Mouse (Mus musculus): ENCODE results near the gene Ppp1r11. TPM values are rescaled to one million over a fixed set of nuclear protein-coding genes. Genes with fewer than 3 reads are reported as not detected.

Ppp1r11 gene
- polyA plus RNA-seq, 1 experiment from 2014 or later = 120 TPM

DNA sequence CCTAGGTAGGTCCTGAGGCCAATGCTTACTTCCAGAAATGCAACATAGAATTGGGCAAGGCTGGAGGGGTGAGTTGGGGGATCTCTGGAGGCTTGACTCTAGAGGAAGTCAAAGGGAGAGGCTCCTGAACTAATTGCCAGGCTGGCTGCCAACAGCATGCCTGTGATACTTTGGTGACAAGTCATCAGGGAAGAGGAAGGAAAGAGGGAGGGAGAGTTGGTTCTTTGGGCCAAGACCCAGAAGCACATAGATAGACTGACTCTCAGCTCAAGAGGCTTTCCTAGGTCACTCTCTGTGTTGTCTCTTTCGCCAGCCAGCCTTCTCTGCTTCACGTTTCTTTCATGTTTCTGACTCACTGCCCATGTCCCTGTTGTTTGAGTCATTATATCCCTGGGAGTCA lies 19.7 kb downstream of the Ppp1r11 start:
- WGBS = 78% methylated on average over 2 of the region's 2 CpGs
- no peaks in the 10 kb centered on the region for H3K4me1 ChIP-seq (replicated peaks; ENCODE audit: control insufficient read depth, insufficient read depth, low read length)
- H3K36me3 ChIP-seq (ENCODE audit: control insufficient read depth, insufficient read depth, low read length) = no peaks in the 10 kb centered on the region
- H3K27ac ChIP-seq (ENCODE audit: low read depth) = no peak overlapping the region
- ATAC-seq (replicated peaks; ENCODE audit: low FRiP score, low TSS enrichment, low read depth) = no peak
- H3K27me3 ChIP-seq (replicated peaks; ENCODE audit: control insufficient read depth, insufficient read depth, low read length) = no peaks in the 10 kb centered on the region
- H3K9me3 ChIP-seq (ENCODE audit: control insufficient read depth, low read length) = no peaks in the 10 kb centered on the region
- DNase-seq (ENCODE audit: low spot score) = no peak
- no peak overlapping the region for H3K4me3 ChIP-seq (ENCODE audit: low read depth, low read length)
- no peak overlapping the region for H3K9ac ChIP-seq (ENCODE audit: low read length)
- H3K4me2 ChIP-seq (ENCODE audit: low read length) = no peak overlapping the region

GRCm38 (mm10) chr17:36931130-36931529 lies 20.4 kb downstream of the Ppp1r11 start:
- ATAC-seq (replicated peaks; ENCODE audit: low FRiP score, low TSS enrichment, low read depth) = no peak
- no peak overlapping the region for H3K27ac ChIP-seq (ENCODE audit: low read depth)
- 73% methylated on average over 4 of the region's 4 CpGs for WGBS
- H3K4me1 ChIP-seq (replicated peaks; ENCODE audit: control insufficient read depth, insufficient read depth, low read length) = no peaks in the 10 kb centered on the region
- H3K9ac ChIP-seq (ENCODE audit: low read length) = no peak overlapping the region
- H3K9me3 ChIP-seq (ENCODE audit: control insufficient read depth, low read length) = no peaks in the 10 kb centered on the region
- H3K36me3 ChIP-seq (ENCODE audit: control insufficient read depth, insufficient read depth, low read length) = no peaks in the 10 kb centered on the region
- no peak overlapping the region for H3K4me3 ChIP-seq (ENCODE audit: low read depth, low read length)
- no peak overlapping the region for H3K4me2 ChIP-seq (ENCODE audit: low read length)
- H3K27me3 ChIP-seq (replicated peaks; ENCODE audit: control insufficient read depth, insufficient read depth, low read length) = no peaks in the 10 kb centered on the region
- no peak for DNase-seq (ENCODE audit: low spot score)

- Histone ChIP-seq H3K27ac (ENCODE audit: low read depth) (no peak overlapping the region), H3K4me3 (ENCODE audit: low read depth, low read length) (no peak overlapping the region), H3K4me2 (ENCODE audit: low read length) (no peak overlapping the region), H3K27me3 (replicated peaks; ENCODE audit: control insufficient read depth, insufficient read depth, low read length) (no peaks in the 10 kb centered on the region), H3K36me3 (ENCODE audit: control insufficient read depth, insufficient read depth, low read length) (no peaks in the 10 kb centered on the region), H3K9me3 (ENCODE audit: control insufficient read depth, low read length) (no peaks in the 10 kb centered on the region), H3K4me1 (replicated peaks; ENCODE audit: control insufficient read depth, insufficient read depth, low read length) (no peaks in the 10 kb centered on the region), H3K9ac (ENCODE audit: low read length) (no peak overlapping the region)
- 70% methylated on average over 6 of the region's 6 CpGs for WGBS
- DNase-seq (ENCODE audit: low spot score) = no peak
- no peak for ATAC-seq (replicated peaks; ENCODE audit: low FRiP score, low TSS enrichment, low read depth)
Observed at GRCm38 (mm10) chr17:36930233-36930632, 21.3 kb downstream of the Ppp1r11 start.

GRCm38 (mm10) chr17:36929236-36929932 lies 22.2 kb downstream of the Ppp1r11 start:
- H3K4me2 ChIP-seq (ENCODE audit: low read length) = no peak overlapping the region
- no peaks in the 10 kb centered on the region for H3K36me3 ChIP-seq (ENCODE audit: control insufficient read depth, insufficient read depth, low read length)
- no peaks in the 10 kb centered on the region for H3K4me1 ChIP-seq (replicated peaks; ENCODE audit: control insufficient read depth, insufficient read depth, low read length)
- WGBS = 74% methylated on average over 12 of the region's 12 CpGs
- H3K27ac ChIP-seq (ENCODE audit: low read depth) = no peak overlapping the region
- DNase-seq (ENCODE audit: low spot score) (no peak), ATAC-seq (replicated peaks; ENCODE audit: low FRiP score, low TSS enrichment, low read depth) (no peak)
- no peaks in the 10 kb centered on the region for H3K27me3 ChIP-seq (replicated peaks; ENCODE audit: control insufficient read depth, insufficient read depth, low read length)
- H3K9me3 ChIP-seq (ENCODE audit: control insufficient read depth, low read length) = no peaks in the 10 kb centered on the region
- no peak overlapping the region for H3K9ac ChIP-seq (ENCODE audit: low read length)
- H3K4me3 ChIP-seq (ENCODE audit: low read depth, low read length) = no peak overlapping the region

GRCm38 (mm10) chr17:36927496-36928120 lies 23.9 kb downstream of the Ppp1r11 start:
- Histone ChIP-seq H3K27me3 (replicated peaks; ENCODE audit: control insufficient read depth, insufficient read depth, low read length) (no peaks in the 10 kb centered on the region), H3K4me1 (replicated peaks; ENCODE audit: control insufficient read depth, insufficient read depth, low read length) (no peaks in the 10 kb centered on the region), H3K9me3 (ENCODE audit: control insufficient read depth, low read length) (no peaks in the 10 kb centered on the region), H3K27ac (ENCODE audit: low read depth) (no peak overlapping the region), H3K4me3 (ENCODE audit: low read depth, low read length) (no peak overlapping the region), H3K4me2 (ENCODE audit: low read length) (no peak overlapping the region), H3K36me3 (ENCODE audit: control insufficient read depth, insufficient read depth, low read length) (no peaks in the 10 kb centered on the region), H3K9ac (ENCODE audit: low read length) (no peak overlapping the region)
- ATAC-seq (replicated peaks; ENCODE audit: low FRiP score, low TSS enrichment, low read depth) (no peak), DNase-seq (ENCODE audit: low spot score) (no peak)
- WGBS = 25% methylated on average over 10 of the region's 10 CpGs

- H3K4me3 ChIP-seq (ENCODE audit: low read depth, low read length) = no peak overlapping the region
- no peak overlapping the region for H3K27ac ChIP-seq (ENCODE audit: low read depth)
- WGBS = 61% methylated on average over 4 of the region's 4 CpGs
- no peak overlapping the region for H3K4me2 ChIP-seq (ENCODE audit: low read length)
- no peak overlapping the region for H3K9ac ChIP-seq (ENCODE audit: low read length)
- ATAC-seq (replicated peaks; ENCODE audit: low FRiP score, low TSS enrichment, low read depth) (no peak), DNase-seq (ENCODE audit: low spot score) (no peak)
- H3K36me3 ChIP-seq (ENCODE audit: control insufficient read depth, insufficient read depth, low read length) = no peaks in the 10 kb centered on the region
- H3K9me3 ChIP-seq (ENCODE audit: control insufficient read depth, low read length) = no peaks in the 10 kb centered on the region
- H3K4me1 ChIP-seq (replicated peaks; ENCODE audit: control insufficient read depth, insufficient read depth, low read length) = no peaks in the 10 kb centered on the region
- no peaks in the 10 kb centered on the region for H3K27me3 ChIP-seq (replicated peaks; ENCODE audit: control insufficient read depth, insufficient read depth, low read length)
Observed at GRCm38 (mm10) chr17:36923491-36923890, 28.1 kb downstream of the Ppp1r11 start.

DNA sequence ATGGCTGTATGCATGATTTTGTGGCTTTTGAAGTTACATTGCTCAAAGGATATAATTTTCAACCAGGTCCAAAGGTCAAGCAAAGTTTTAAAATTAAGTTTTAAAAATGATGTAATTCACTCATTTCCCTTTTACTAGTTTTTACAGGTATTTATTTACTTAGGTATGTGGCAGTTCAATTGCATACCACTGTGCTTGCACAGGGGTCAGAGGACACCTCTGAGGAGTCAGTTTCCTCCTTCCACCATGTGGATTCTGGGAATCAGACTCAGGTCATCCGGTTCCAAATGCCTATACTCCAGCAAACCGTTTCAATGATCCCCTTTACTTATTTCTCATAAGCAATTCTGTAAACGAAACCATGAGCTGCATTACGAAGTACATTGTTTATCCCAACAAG lies 28.8 kb downstream of the Ppp1r11 start:
- ATAC-seq (replicated peaks; ENCODE audit: low FRiP score, low TSS enrichment, low read depth) (no peak), DNase-seq (ENCODE audit: low spot score) (no peak)

GRCm38 (mm10) chr17:36920239-36920638 lies 31.3 kb downstream of the Ppp1r11 start:
- H3K9ac ChIP-seq (ENCODE audit: low read length) = no peak overlapping the region

More for the DNA sequence above, 28.8 kb downstream of the Ppp1r11 start:
- 81% methylated on average over 4 of the region's 4 CpGs for WGBS
- Histone ChIP-seq H3K4me3 (ENCODE audit: low read depth, low read length) (no peak overlapping the region), H3K4me1 (replicated peaks; ENCODE audit: control insufficient read depth, insufficient read depth, low read length) (no peaks in the 10 kb centered on the region), H3K27me3 (replicated peaks; ENCODE audit: control insufficient read depth, insufficient read depth, low read length) (no peaks in the 10 kb centered on the region), H3K9ac (ENCODE audit: low read length) (no peak overlapping the region), H3K27ac (ENCODE audit: low read depth) (no peak overlapping the region), H3K4me2 (ENCODE audit: low read length) (no peak overlapping the region), H3K9me3 (ENCODE audit: control insufficient read depth, low read length) (no peaks in the 10 kb centered on the region), H3K36me3 (ENCODE audit: control insufficient read depth, insufficient read depth, low read length) (no peaks in the 10 kb centered on the region)

GRCm38 (mm10) chr17:36915076-36915475 lies 36.5 kb downstream of the Ppp1r11 start:
- H3K4me2 ChIP-seq (ENCODE audit: low read length) = no peak overlapping the region
- no peaks in the 10 kb centered on the region for H3K4me1 ChIP-seq (replicated peaks; ENCODE audit: control insufficient read depth, insufficient read depth, low read length)
- ATAC-seq (replicated peaks; ENCODE audit: low FRiP score, low TSS enrichment, low read depth) (no peak), DNase-seq (ENCODE audit: low spot score) (peak; percentile 75)
- H3K9ac ChIP-seq (ENCODE audit: low read length) = no peak overlapping the region
- no peaks in the 10 kb centered on the region for H3K27me3 ChIP-seq (replicated peaks; ENCODE audit: control insufficient read depth, insufficient read depth, low read length)
- no peak overlapping the region for H3K4me3 ChIP-seq (ENCODE audit: low read depth, low read length)
- no peaks in the 10 kb centered on the region for H3K9me3 ChIP-seq (ENCODE audit: control insufficient read depth, low read length)
- H3K36me3 ChIP-seq (ENCODE audit: control insufficient read depth, insufficient read depth, low read length) = no peaks in the 10 kb centered on the region
- no peak overlapping the region for H3K27ac ChIP-seq (ENCODE audit: low read depth)
- 12% methylated on average over 9 of the region's 9 CpGs for WGBS

More at GRCm38 (mm10) chr17:36920239-36920638, 31.3 kb downstream of the Ppp1r11 start:
- Histone ChIP-seq H3K9me3 (ENCODE audit: control insufficient read depth, low read length) (no peaks in the 10 kb centered on the region), H3K27ac (ENCODE audit: low read depth) (no peak overlapping the region), H3K36me3 (ENCODE audit: control insufficient read depth, insufficient read depth, low read length) (no peaks in the 10 kb centered on the region), H3K27me3 (replicated peaks; ENCODE audit: control insufficient read depth, insufficient read depth, low read length) (no peaks in the 10 kb centered on the region), H3K4me2 (ENCODE audit: low read length) (no peak overlapping the region), H3K4me1 (replicated peaks; ENCODE audit: control insufficient read depth, insufficient read depth, low read length) (no peaks in the 10 kb centered on the region), H3K4me3 (ENCODE audit: low read depth, low read length) (no peak overlapping the region)
- DNase-seq (ENCODE audit: low spot score) = no peak
- peak; percentile 75 for ATAC-seq (replicated peaks; ENCODE audit: low FRiP score, low TSS enrichment, low read depth)
- WGBS = 43% methylated on average over 15 of the region's 15 CpGs
